Mouse (Mus musculus) layer of hippocampus, postnatal 25 days (tissue): Measurements from ENCODE around the gene Adh5. TPM values are rescaled to one million over a fixed set of nuclear protein-coding genes. Genes with fewer than 3 reads are reported as not detected.

ENCODE experiments used
- DNase-seq, 2 experiments: peaks; one replicate each; pipeline ENCODE4 v3.0.0; 2022; ENCODE audit warnings: mixed read lengths in 2 of 2, low spot score in 1 of 2; ENCODE audit errors: extremely low spot score in 1 of 2
- total RNA-seq, 2 experiments: library from RNA; stranded (reverse); gene quantifications; 2 replicates each; pipeline ENCODE4 v1.2.3; 2021

Adh5 gene
- total RNA-seq, 2 experiments from 2014 or later, result 71.0 to 76.7 TPM

GRCm38 (mm10) chr3:138499854-138500740, 57.2 kb downstream of the Adh5 start:
- no peak for DNase-seq

GRCm38 (mm10) chr3:138503754-138504153, 60.9 kb downstream of the Adh5 start:
- DNase-seq, result no peak

Other genes with a start within 250 kb of the Adh5 start
- gene 4930579F01Rik, start 249.3 kb upstream of the Adh5 start, total RNA-seq, result not detected
- under 1 TPM in 1 of 2 experiments, not detected in 1; 0.07 TPM for gene Adh7, start 225.3 kb upstream of the Adh5 start, total RNA-seq
- gene Adh1, start 182.1 kb upstream of the Adh5 start, total RNA-seq, result under 1 TPM; 0.45 to 0.59 TPM
- not detected for gene Adh6a, start 129.8 kb upstream of the Adh5 start, total RNA-seq
- not detected for gene Adh6b, start 101.3 kb upstream of the Adh5 start, total RNA-seq
- gene Adh4, start 27.6 kb upstream of the Adh5 start, total RNA-seq, result not detected
- 10 to 100 TPM; 41.9 to 44.4 TPM for gene Metap1, start 46.4 kb downstream of the Adh5 start, total RNA-seq
- gene Eif4e, start 83.1 kb downstream of the Adh5 start, total RNA-seq, result 100 to 1,000 TPM; 164 to 177 TPM